Mouse (Mus musculus) lung, postnatal 0 days (tissue): ENCODE measurements around the gene Neurod2.

Experiments
- CTCF ChIP-seq: IDR thresholded peaks from 2 replicates; pipeline ENCODE4 v1.5.1; 2016; ENCODE audit warnings: antibody characterized with exemption, mild to moderate bottlenecking
- EP300 ChIP-seq: IDR thresholded peaks from 2 replicates; pipeline ENCODE4 v1.6.1; 2016; ENCODE audit warnings: antibody characterized with exemption, mild to moderate bottlenecking, control low read depth

GRCm38 (mm10) chr11:98320806-98321676, 8.4 kb downstream of the Neurod2 start:
- TF ChIP-seq CTCF (no peak), EP300 (no peak)
